Mouse (Mus musculus) midbrain, embryonic 10.5 days (tissue): ENCODE results near the gene Gabra5. TPM values are rescaled to one million over a fixed set of nuclear protein-coding genes. Genes with fewer than 3 reads are reported as not detected.

Experiments used
- DNase-seq: peaks from one replicate; pipeline ENCODE4 v3.0.0-alpha.2; 2017; ENCODE audit warnings: low spot score
- H3K27ac ChIP-seq: fragments of 300-500 bp; sonication (generic); replicated peaks from 2 replicates; pipeline ENCODE4 v1.5.1; 2016; ENCODE audit warnings: mild to moderate bottlenecking
- H3K27me3 ChIP-seq: fragments of 300-500 bp; sonication (generic); 2 replicates; pipeline ENCODE4 v1.6.1; 2016; ENCODE audit warnings: low read depth, mild to moderate bottlenecking; ENCODE audit not compliant: poor library complexity, severe bottlenecking
- H3K36me3 ChIP-seq: fragments of 300-500 bp; sonication (generic); 2 replicates; pipeline ENCODE4 v1.6.1; 2016; ENCODE audit warnings: mild to moderate bottlenecking, moderate library complexity
- H3K4me1 ChIP-seq: fragments of 300-500 bp; sonication (generic); 2 replicates; pipeline ENCODE4 v1.6.1; 2016
- H3K4me3 ChIP-seq: fragments of 300-500 bp; sonication (generic); 2 replicates; pipeline ENCODE4 v1.5.1; 2016; ENCODE audit warnings: mild to moderate bottlenecking, moderate library complexity
- H3K9me3 ChIP-seq: fragments of 300-500 bp; sonication (generic); replicated peaks from 2 replicates; pipeline ENCODE4 v1.6.1; 2016; ENCODE audit warnings: mild to moderate bottlenecking
- WGBS: fragments of 180-500 bp; shearing (Covaris S2); methylation state at CpG from one replicate; pipeline ENCODE4 v1.1.7; 2016; 5-methylcytosine and 5-hydroxymethylcytosine counted together
- polyA plus RNA-seq: library from polyadenylated mRNA; unstranded; fragments of >200 nt; fragmentation: Nextera tagmentation; extraction: Ambion mirVana; gene quantifications from 2 replicates; pipeline ENCODE4 v1.2.1, GENCODE M21; 2016

The Gabra5 gene
- polyA plus RNA-seq, 1 experiment from 2014 or later = 0.35 TPM

DNA sequence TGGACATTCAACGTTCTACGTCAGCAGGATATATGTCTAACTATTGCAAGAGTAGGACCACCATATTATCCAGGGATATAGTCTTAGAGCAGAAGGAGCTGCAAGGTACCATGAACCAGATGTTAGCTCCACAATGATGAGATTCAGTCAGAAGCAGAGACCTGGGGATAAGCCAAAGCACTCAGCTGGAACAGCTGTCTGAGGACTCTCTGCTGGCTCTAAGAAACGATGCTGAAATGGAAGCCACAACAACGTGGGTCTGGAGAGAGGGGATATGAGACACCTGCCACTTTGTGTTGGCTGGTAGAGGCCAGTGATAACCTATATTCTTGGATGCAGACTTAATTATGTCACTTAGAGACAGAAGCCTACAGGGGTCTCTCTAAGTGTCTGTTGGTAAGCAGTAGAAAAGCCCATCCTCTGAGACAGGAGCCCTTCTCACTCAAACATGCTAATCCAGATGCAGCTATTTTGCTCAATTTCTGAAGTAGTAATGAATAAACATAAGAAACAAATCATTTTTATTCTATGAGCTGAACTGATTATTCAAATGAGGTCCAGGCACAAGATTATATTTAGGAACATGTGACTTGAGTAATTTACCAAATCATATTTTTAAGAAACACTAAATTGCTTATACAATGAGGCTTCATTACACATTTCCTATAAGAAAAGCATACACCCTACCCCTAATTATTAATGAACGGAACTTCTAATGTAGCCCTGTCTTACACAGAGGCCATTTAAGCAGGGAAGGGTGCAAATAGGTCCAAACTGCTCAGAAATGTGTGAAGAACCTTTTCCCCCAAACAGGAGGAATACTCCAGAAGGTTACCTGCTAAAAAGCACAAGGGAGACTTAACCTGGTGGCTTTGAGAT lies 144.5 kb downstream of the Gabra5 start:
- 87% methylated on average over 5 of the region's 5 CpGs for WGBS
- H3K36me3 ChIP-seq = no peaks in the 10 kb centered on the region

DNA sequence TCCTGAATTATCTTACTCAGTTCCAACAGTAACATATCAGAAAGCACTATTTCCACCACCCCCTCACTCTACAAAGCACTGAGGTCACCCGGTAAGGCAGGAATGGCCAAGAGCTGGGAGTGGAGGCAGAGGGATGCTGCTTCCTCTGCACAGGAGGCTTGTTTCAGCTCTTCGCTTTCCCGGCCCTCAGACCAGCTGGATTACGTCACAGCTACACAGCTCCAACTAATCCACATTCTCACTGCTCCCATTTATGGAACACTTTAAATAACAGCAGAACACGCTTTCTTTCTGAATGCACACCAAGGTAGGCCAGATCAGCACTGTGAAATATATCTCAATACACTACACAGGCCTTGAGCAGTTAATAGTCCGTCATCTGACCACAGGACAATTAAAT lies 146.0 kb downstream of the Gabra5 start:
- no peaks in the 10 kb centered on the region for H3K4me1 ChIP-seq
- 93% methylated on average over 6 of the region's 6 CpGs for WGBS
- no peaks in the 10 kb centered on the region for H3K27me3 ChIP-seq
- H3K27ac ChIP-seq = no peak overlapping the region
- no peak overlapping the region for H3K4me3 ChIP-seq
- H3K9me3 ChIP-seq = no peaks in the 10 kb centered on the region
- no peak for DNase-seq
- H3K36me3 ChIP-seq = no peaks in the 10 kb centered on the region

More for the DNA sequence above, 144.5 kb downstream of the Gabra5 start:
- DNase-seq = no peak
- no peaks in the 10 kb centered on the region for H3K27me3 ChIP-seq
- H3K9me3 ChIP-seq = no peaks in the 10 kb centered on the region
- no peaks in the 10 kb centered on the region for H3K4me1 ChIP-seq
- H3K4me3 ChIP-seq = no peak overlapping the region
- no peak overlapping the region for H3K27ac ChIP-seq

DNA sequence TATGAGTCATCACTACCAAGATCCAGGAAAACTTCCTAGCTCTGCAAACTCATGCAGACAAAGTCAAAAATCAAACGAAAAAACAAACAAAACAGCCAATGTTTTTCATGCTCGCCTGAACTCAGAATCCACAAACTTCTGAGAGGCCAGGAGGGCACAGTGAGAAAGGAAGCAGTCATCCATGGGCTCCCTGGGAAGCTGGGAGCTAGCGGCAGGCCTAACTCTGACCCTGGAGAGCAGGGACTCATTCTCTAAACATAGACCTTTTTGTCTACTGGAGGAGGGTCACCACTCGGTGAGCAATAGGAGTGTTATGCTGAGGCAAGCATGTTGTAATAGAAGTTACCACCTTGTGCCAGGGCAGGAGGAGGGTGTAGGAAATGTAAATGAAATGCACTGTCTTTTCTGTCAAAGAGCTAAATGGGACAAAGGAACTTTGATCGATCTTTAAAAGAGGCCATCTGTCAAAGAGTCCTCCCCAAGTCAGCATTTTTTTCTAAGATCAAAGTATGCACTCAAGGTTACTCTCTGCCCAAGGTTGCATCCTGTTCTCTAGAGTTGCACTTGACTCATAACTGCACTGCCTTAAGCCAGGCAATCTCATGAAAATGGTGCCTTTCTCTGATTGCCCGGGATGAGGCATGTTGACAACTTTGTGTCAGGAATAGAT lies 151.9 kb downstream of the Gabra5 start:
- H3K4me3 ChIP-seq = no peak overlapping the region
- no peaks in the 10 kb centered on the region for H3K9me3 ChIP-seq
- H3K27ac ChIP-seq = no peak overlapping the region
- H3K36me3 ChIP-seq = no peaks in the 10 kb centered on the region
- H3K27me3 ChIP-seq = no peaks in the 10 kb centered on the region
- 43% methylated on average over 6 of the region's 6 CpGs for WGBS
- no peaks in the 10 kb centered on the region for H3K4me1 ChIP-seq
- no peak for DNase-seq

Other genes with a start within 250 kb of the Gabra5 start
- gene Gabrg3, start 122.9 kb downstream of the Gabra5 start, polyA plus RNA-seq = 0.12 and 0.14 TPM in 2 replicates
- gene Gabrb3, start 90.4 kb downstream of the Gabra5 start, polyA plus RNA-seq = 4.0 and 6.0 TPM in 2 replicates